Mouse (Mus musculus): Measurements from ENCODE around the gene Lnpep. TPM values are rescaled to one million over a fixed set of nuclear protein-coding genes. Genes with fewer than 3 reads are reported as not detected.
A peak's percentile ranks its signal among the peaks of the same experiment; 100 is the strongest.

Lnpep gene
- total and polyA plus RNA-seq, 3 experiments = 10.0 to 773 (median 20.7) TPM

DNA sequence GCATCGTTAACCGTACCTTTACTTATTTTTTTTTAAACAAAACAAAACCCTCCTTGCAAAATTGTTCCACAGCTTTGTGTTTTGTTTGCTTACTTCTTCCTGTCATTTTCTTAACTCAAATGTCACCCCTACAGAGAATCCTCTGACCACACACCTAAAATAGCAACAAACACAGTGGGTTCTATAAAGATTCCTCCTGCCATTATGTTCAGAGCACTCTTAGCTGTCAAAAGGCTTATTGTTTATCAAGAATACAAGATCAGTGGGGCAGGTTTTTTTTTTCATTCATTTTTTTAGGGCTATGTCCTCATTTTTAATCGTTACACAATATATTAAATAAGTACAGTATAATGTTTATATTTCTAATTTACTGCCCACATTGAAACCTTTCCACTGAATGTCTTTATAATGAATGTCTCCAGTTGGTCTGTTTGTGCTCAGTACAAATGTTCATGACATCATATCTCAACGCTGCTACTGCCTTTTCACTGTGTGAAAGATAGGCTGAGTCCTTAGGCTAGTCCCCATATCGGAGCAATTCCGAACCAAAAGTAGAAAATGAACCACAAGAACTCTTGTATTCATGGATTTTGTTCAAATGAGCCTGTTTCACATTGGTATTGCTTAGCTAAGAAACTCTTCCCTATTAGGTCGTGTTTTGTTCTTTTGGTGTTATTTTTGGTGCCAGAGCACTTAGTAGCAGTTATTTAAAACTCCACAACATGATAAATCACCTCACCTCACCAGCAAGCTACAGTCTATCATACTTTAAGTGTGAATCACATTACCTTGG, 1.2 kb upstream of the Lnpep start (continued):
- no peak for TF ChIP-seq ZMIZ1 (IDR thresholded peaks at IDR 0.05; ENCODE audit: low read depth, low read length)
- TF ChIP-seq RCOR1 (IDR thresholded peaks at IDR 0.05; ENCODE audit: low read depth, low read length) = no peak
- TF ChIP-seq ELF1 (IDR thresholded peaks at IDR 0.05; ENCODE audit: low read depth, low read length) = no peak
- TF ChIP-seq SIN3A (IDR thresholded peaks at IDR 0.05; ENCODE audit: low read length) = peak; percentile 85
- TF ChIP-seq ZC3H11A (IDR thresholded peaks at IDR 0.05; ENCODE audit: low read depth, low read length) = no peak
- TF ChIP-seq TCF12 (IDR thresholded peaks at IDR 0.05; ENCODE audit: low read depth, low read length) = no peak
- no peak for TF ChIP-seq EP300 (IDR thresholded peaks at IDR 0.05; ENCODE audit: low read depth in 1 of 2, low read length in 2 of 2)
- peak; percentile 67; the same call in 1 of the 2 replicates for TF ChIP-seq ETS1 (IDR thresholded peaks at IDR 0.05; ENCODE audit: low read depth, low read length)
- TF ChIP-seq MAFK (IDR thresholded peaks at IDR 0.05; ENCODE audit: borderline replicate concordance, low read depth, low read length) = no peak
- no peak for TF ChIP-seq E2F4 (IDR thresholded peaks at IDR 0.05; ENCODE audit: borderline replicate concordance, low read depth, low read length)
- no peak; the same call in 1 of the 2 replicates for TF ChIP-seq MYC (IDR thresholded peaks at IDR 0.05; ENCODE audit: low read depth, low read length)
- no peak for TF ChIP-seq POLR2AphosphoS2 (IDR thresholded peaks at IDR 0.05; ENCODE audit: low read length)
- no peak for TF ChIP-seq UBTF (IDR thresholded peaks at IDR 0.05; ENCODE audit: borderline replicate concordance, insufficient read depth, low read depth, low read length)
- no peak for TF ChIP-seq CTCF (IDR thresholded peaks at IDR 0.05 in 2 of 3, conservative IDR thresholded peaks at IDR 0.05 in 1 of 3; ENCODE audit: control insufficient read depth in 1 of 3, insufficient read depth in 1 of 3, low read depth in 2 of 3, low read length in 3 of 3, poor library complexity in 1 of 3, severe bottlenecking in 1 of 3)
- TF ChIP-seq TBP (IDR thresholded peaks at IDR 0.05; ENCODE audit: low read depth, low read length) = peak; percentile 47; the same call in 1 of the 2 replicates
- peak; percentile 48; the same call in 1 of the 2 replicates for TF ChIP-seq NELFE (IDR thresholded peaks at IDR 0.05; ENCODE audit: low read depth, low read length)
- TF ChIP-seq TAL1 (IDR thresholded peaks at IDR 0.05; ENCODE audit: low read length) = no peak
- no peak; the same call in 1 of the 2 replicates for TF ChIP-seq ZKSCAN1 (IDR thresholded peaks at IDR 0.05; ENCODE audit: low read depth, low read length)
- TF ChIP-seq GATA1 (IDR thresholded peaks at IDR 0.05; ENCODE audit: low read depth, low read length) = peak; percentile 51
- no peak for TF ChIP-seq USF1 (IDR thresholded peaks at IDR 0.05; ENCODE audit: low read depth, low read length)
- no peak for TF ChIP-seq GABPA (IDR thresholded peaks at IDR 0.05; ENCODE audit: low read depth, low read length)
- TF ChIP-seq CHD2 (IDR thresholded peaks at IDR 0.05; ENCODE audit: low read length) = no peak
- no peak for TF ChIP-seq MYB (IDR thresholded peaks at IDR 0.05; ENCODE audit: low read depth, low read length)
- TF ChIP-seq MAX (IDR thresholded peaks at IDR 0.05; ENCODE audit: low read length) = no peak
